Mouse (Mus musculus) brown adipose tissue, adult 24 weeks (tissue): ENCODE data around the gene Gm595. TPM values are rescaled to one million over a fixed set of nuclear protein-coding genes. Genes with fewer than 3 reads are reported as not detected.

Source experiments
- H3K27ac ChIP-seq: fragments of 200-500 bp; replicated peaks from 2 replicates; pipeline ENCODE4 v1.5.1; 2012; ENCODE audit warnings: low read depth, mild to moderate bottlenecking, low read length
- H3K4me1 ChIP-seq: fragments of 200-500 bp; 2 replicates; pipeline ENCODE4 v1.6.1; 2012; ENCODE audit warnings: low read length, mixed read lengths; ENCODE audit not compliant: control insufficient read depth, insufficient read depth, insufficient read length
- H3K4me3 ChIP-seq: fragments of 200-500 bp; 2 replicates; pipeline ENCODE4 v1.5.1; 2012; ENCODE audit warnings: low read depth, mild to moderate bottlenecking, low read length, moderate library complexity; ENCODE audit not compliant: insufficient read depth
- polyA plus RNA-seq: library from polyadenylated mRNA; stranded (reverse); fragments of >200 nt; gene quantifications from 2 replicates; pipeline ENCODE4 v1.2.4, GENCODE M21; 2012; ENCODE audit not compliant: missing spikeins, insufficient read depth, insufficient read length

Gene Gm595
- polyA plus RNA-seq, result not detected in 2 replicates

DNA sequence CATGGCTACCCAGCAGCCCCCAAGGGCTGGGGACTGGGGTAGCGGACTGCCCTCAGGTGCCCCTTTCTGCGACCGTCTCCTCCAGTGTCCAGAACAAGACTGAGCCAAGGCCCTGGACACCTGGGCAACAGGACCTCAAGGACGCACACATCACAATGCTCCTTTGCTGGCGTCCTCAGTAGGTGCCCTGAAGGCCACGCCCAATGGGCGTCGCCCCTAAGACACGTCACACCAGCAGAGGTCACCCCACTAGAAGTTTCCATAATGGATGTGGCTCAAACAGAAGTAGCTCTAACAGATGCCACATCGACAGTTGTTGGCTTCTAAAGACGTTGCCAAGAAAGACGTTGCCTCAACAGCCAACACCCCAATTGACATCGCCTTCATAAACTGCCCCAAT is at the start of gene Gm595:
Gene Gm595, minus strand, starts transcription at position 101 of the 400 bp plus-strand sequence.
- H3K4me3 ChIP-seq, result no peak within 1 kb of the TSS
- H3K27ac ChIP-seq, result no peak within 1 kb of the TSS
- no peaks in the 10 kb centered on the region for H3K4me1 ChIP-seq

DNA sequence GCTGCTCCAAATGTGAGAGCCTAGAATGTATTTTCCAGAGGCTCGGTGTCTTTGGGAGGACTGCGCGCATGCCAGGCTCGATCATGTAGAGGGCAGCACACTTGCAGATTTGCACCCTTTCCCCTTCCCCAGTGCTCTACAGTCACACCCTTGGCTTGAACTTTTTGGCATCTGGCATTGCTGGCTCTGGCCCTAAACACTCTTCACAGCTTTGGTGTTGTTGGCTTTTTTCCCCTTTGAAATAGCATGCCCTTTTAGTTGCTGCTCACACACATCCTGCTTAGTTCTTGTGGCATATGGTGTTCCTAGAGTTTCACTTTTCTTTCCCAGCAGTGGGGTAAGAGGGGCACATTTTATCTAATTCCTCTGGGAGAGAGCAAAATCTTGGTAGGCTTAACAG is 30.9 kb upstream of the Gm595 start:
- no peaks in the 10 kb centered on the region for H3K4me1 ChIP-seq
- no peak overlapping the region for H3K4me3 ChIP-seq
- no peak overlapping the region for H3K27ac ChIP-seq

DNA sequence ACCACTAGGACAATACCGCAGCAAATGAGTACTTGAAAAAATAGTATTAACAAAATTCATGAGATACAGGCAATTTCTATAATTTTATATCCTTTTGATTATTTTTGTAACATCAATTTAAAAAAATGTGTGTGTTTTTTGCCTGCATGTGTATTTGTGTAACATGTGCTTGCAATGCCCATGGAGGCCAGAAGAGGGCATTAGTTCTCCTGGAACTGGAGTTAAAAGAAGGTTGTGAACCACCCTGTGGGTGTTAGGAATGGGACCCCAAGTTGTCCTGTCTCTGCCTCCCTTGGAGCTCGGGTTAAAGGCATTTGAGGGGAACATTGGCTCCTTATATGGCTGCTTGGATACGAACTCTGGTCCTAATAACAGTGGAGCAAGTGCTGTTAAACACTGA is 26.2 kb upstream of the Gm595 start:
- no peak overlapping the region for H3K4me3 ChIP-seq
- no peaks in the 10 kb centered on the region for H3K4me1 ChIP-seq
- H3K27ac ChIP-seq, result no peak overlapping the region

DNA sequence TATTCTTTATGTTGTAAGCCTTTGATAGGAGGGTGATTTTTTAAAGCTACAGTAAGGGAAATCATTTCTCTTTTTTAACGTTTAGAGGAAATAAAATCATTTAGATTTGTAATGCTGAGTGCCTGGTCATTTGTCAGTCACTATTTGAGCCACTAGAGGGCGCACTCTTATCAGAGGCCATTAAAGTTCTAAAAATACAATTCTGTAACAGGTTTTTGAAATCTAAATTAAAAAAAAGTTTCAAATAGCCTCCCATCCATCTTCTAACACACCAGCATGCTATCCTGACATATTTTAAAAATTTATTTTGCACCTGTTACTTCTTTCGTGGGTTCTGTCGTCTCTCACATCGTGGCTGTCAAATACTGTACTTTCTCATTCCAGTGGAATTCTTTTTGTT is 22.0 kb upstream of the Gm595 start:
- H3K4me1 ChIP-seq, result no peaks in the 10 kb centered on the region
- H3K4me3 ChIP-seq, result no peak overlapping the region
- no peak overlapping the region for H3K27ac ChIP-seq

DNA sequence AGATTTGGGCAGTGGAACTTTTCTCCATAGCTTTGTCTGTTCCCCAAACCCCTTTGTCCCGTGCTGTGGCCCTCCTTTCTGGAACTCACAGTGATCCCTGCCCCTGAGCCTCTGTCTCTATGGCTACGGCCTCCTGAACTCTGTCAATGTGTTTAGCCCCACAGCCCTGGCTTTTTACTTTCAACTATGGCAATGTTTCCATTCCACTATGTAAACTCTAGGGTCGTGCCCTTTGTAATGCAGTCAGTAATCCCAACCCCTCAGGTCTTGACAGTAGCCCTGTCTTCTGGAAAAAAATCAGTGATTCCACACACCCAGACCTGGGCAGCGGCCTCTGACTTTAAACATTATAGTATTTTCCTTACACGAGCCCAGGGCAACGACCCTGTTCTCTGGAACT is 19.3 kb upstream of the Gm595 start:
- H3K4me3 ChIP-seq, result no peak overlapping the region
- no peak overlapping the region for H3K27ac ChIP-seq
- H3K4me1 ChIP-seq, result no peaks in the 10 kb centered on the region

DNA sequence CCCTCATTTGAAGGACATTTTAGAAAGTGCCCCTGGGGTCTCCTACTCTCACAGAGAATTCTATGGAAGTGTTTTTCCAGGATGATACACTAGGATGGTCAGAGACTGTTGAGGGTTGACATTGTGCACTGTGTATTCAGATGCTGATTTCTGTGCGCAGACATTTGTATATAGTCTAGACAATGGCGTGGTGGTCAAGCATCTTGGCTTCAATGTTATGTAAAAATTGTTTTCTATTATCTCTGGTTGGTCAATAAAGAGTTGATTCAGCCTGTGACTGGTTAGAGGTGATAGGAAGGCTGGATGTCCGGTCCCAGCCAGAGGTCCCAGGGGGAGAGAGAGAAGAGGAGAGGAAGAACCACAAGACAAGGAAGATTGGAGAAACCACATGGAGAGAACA is 16.4 kb upstream of the Gm595 start:
- Histone ChIP-seq H3K27ac (no peak overlapping the region), H3K4me3 (no peak overlapping the region), H3K4me1 (no peaks in the 10 kb centered on the region)

DNA sequence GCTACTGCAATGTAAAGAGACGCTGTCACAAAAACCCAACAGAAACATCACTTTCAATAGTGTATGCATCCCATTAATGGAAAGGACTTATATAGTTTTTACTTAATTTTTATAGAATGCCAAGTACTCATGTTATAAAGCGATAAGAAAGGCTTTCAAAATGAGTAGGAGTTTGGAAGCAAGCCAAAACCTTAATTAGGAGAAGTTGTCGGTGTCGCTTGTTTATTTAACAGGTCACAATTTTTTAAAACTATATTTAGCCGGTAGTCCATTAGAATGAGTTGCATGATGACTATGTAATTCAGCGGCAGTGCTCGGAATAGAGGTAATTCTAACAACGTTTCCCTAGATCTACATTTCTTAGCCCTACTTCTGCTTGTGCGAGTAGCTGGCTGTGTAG is 12.7 kb upstream of the Gm595 start:
- no peak overlapping the region for H3K27ac ChIP-seq
- H3K4me3 ChIP-seq, result no peak overlapping the region
- no peaks in the 10 kb centered on the region for H3K4me1 ChIP-seq

DNA sequence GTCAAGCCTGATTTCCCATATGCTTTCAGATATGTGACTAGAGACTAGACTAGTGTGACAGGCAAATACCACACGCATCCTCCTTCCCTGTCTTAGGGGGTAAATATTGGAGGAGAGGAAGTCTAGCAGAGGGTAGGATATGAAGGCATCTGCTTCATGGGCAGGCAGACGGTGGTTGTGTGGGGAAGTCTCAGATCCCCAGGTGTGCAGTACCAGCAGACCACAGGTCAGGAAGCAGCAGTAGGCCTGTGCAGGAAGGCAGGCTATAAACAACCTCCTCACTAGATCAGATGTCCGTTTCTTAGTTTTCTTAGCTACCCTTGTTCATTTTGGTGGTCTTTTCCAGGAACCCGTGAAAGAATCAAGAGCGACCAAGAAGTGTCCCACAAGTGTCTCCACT is 7.1 kb upstream of the Gm595 start:
- H3K4me1 ChIP-seq, result no peaks in the 10 kb centered on the region
- no peak overlapping the region for H3K27ac ChIP-seq
- H3K4me3 ChIP-seq, result no peak overlapping the region

Other genes starting within 250 kb of the Gm595 start
- gene Gpr119, start 203.2 kb downstream of the Gm595 start, polyA plus RNA-seq, result not detected in 2 replicates
- gene Rbmx2, start 182.7 kb downstream of the Gm595 start, polyA plus RNA-seq, result 3.3 and 4.3 TPM in 2 replicates